Mouse (Mus musculus): ENCODE results near the gene Ier2.

Gene Ier2

GRCm38 (mm10) chr8:84662581-84663065, at the start of gene Ier2:
Ier2 (minus strand) TSS chr8:84662852.
- DNase-seq: peak; percentile 96

- peak; percentile 77 for DNase-seq
These were observed 49.5 kb upstream of the Ier2 start for GRCm38 (mm10) chr8:84711933-84712758.

- no peak for DNase-seq
These were observed 48.7 kb upstream of the Ier2 start for GRCm38 (mm10) chr8:84711312-84711711.

GRCm38 (mm10) chr8:84709931-84710330, 47.3 kb upstream of the Ier2 start:
- DNase-seq: no peak

- peak; percentile 92 for DNase-seq
These were observed 46.3 kb upstream of the Ier2 start for GRCm38 (mm10) chr8:84708774-84709475.

- no peak for DNase-seq
These were observed 45.5 kb upstream of the Ier2 start for GRCm38 (mm10) chr8:84708071-84708541.

GRCm38 (mm10) chr8:84707267-84707883, 44.7 kb upstream of the Ier2 start:
- peak; percentile 66 for DNase-seq

- DNase-seq: peak; percentile 65
These were observed 44.1 kb upstream of the Ier2 start for GRCm38 (mm10) chr8:84706610-84707266.

GRCm38 (mm10) chr8:84705960-84706359, 43.3 kb upstream of the Ier2 start:
- no peak for DNase-seq

GRCm38 (mm10) chr8:84704867-84705831, 42.5 kb upstream of the Ier2 start:
- peak; percentile 61 for DNase-seq

- peak; percentile 92 for DNase-seq
These were observed 41.7 kb upstream of the Ier2 start for GRCm38 (mm10) chr8:84704356-84704755.

- peak; percentile 45 for DNase-seq
These were observed 41.0 kb upstream of the Ier2 start for GRCm38 (mm10) chr8:84703466-84704249.

- DNase-seq: no peak
These were observed 40.4 kb upstream of the Ier2 start for GRCm38 (mm10) chr8:84702963-84703465.

- DNase-seq: no peak
These were observed 39.9 kb upstream of the Ier2 start for GRCm38 (mm10) chr8:84702561-84702960.

GRCm38 (mm10) chr8:84700941-84701911, 38.6 kb upstream of the Ier2 start, which contains the start of gene Lyl1:
Lyl1 (plus strand) TSS chr8:84701457.
- peak; percentile 82 for DNase-seq

GRCm38 (mm10) chr8:84700526-84700925, 37.9 kb upstream of the Ier2 start:
- DNase-seq: no peak

GRCm38 (mm10) chr8:84699861-84700322, 37.2 kb upstream of the Ier2 start:
- DNase-seq: peak; percentile 83

GRCm38 (mm10) chr8:84698929-84699401, 36.3 kb upstream of the Ier2 start:
- DNase-seq: peak; percentile 78

GRCm38 (mm10) chr8:84698288-84698687, 35.6 kb upstream of the Ier2 start:
- no peak for DNase-seq
